Mouse (Mus musculus) kidney, adult 2 months (tissue): ENCODE data around the gene Faap20. TPM values are rescaled to one million over a fixed set of nuclear protein-coding genes. Genes with fewer than 3 reads are reported as not detected.

ENCODE experiments used
- DNase-seq: peaks from one replicate; pipeline ENCODE4 v3.0.0; 2021
- H3K27ac ChIP-seq: fragments of 200-500 bp; 2 replicates; pipeline ENCODE4 v1.5.1; 2012; ENCODE audit warnings: low read depth, low read length, control low read depth, inconsistent platforms; ENCODE audit not compliant: insufficient read depth
- H3K27me3 ChIP-seq: fragments of 200-500 bp; replicated peaks from 2 replicates; pipeline ENCODE4 v1.6.1; 2012; ENCODE audit warnings: mild to moderate bottlenecking, moderate library complexity, low read length, inconsistent platforms; ENCODE audit not compliant: control insufficient read depth, insufficient read depth
- H3K36me3 ChIP-seq: fragments of 200-500 bp; 2 replicates; pipeline ENCODE4 v1.6.1; 2012; ENCODE audit warnings: mild to moderate bottlenecking, moderate library complexity, low read length, inconsistent platforms; ENCODE audit not compliant: control insufficient read depth, insufficient read depth
- H3K4me1 ChIP-seq: fragments of 200-500 bp; 2 replicates; pipeline ENCODE4 v1.6.1; 2011; ENCODE audit warnings: low read length; ENCODE audit not compliant: control insufficient read depth, insufficient read depth
- H3K4me3 ChIP-seq: fragments of 200-500 bp; 2 replicates; pipeline ENCODE4 v1.5.1; 2011; ENCODE audit warnings: mild to moderate bottlenecking, low read depth, low read length, control low read depth; ENCODE audit not compliant: insufficient read depth
- CTCF ChIP-seq: fragments of 200-500 bp; conservative IDR thresholded peaks from 2 replicates; pipeline ENCODE4 v1.5.1; 2011; ENCODE audit warnings: low read depth, mild to moderate bottlenecking, control low read depth, low read length, moderate library complexity, mixed read lengths; ENCODE audit not compliant: insufficient read depth, insufficient read length
- POLR2A ChIP-seq: fragments of 200-500 bp; IDR thresholded peaks from one replicate; pipeline ENCODE4 v1.6.1; 2011; ENCODE audit warnings: low read depth, low read length, control low read depth
- WGBS: fragments of 180-500 bp; shearing (Covaris S2); methylation state at CpG from one replicate; pipeline ENCODE4 v1.1.7; 2018; 5-methylcytosine and 5-hydroxymethylcytosine counted together
- polyA plus RNA-seq: library from polyadenylated mRNA; depleted of rRNA; stranded (reverse); fragments of >200 nt; gene quantifications from 2 replicates; pipeline ENCODE4 v1.2.3, GENCODE M21; 2012; rRNA removed

Gene Faap20
- 68.9 and 75.5 TPM in 2 replicates for polyA plus RNA-seq

- Histone ChIP-seq H3K4me3 (peak within 1 kb of the TSS; percentile 81), H3K27me3 (no peaks in the 10 kb centered on the region), H3K36me3 (no peaks in the 10 kb centered on the region), H3K4me1 (peaks cover 20% of the 10 kb centered on the region), H3K27ac (peak within 1 kb of the TSS; percentile 97)
- DNase-seq, result peak; percentile 93
- TF ChIP-seq CTCF, result no peak
- peak; percentile 61 for TF ChIP-seq POLR2A
- WGBS, result under 1% methylated on average over 56 of the region's 58 CpGs
These were observed at the start of gene Faap20 for GRCm38 (mm10) chr4:155249648-155250351. Faap20 (plus strand) TSS chr4:155249802.

- Histone ChIP-seq H3K27me3 (no peaks in the 10 kb centered on the region), H3K4me1 (peaks cover 78% of the 10 kb centered on the region), H3K36me3 (no peaks in the 10 kb centered on the region), H3K4me3 (no peak overlapping the region), H3K27ac (0 out of 2 replicates have a peak overlapping the region, but pooled peaks have one; percentile 27)
- WGBS, result 57% methylated on average over 3 of the region's 3 CpGs
- DNase-seq, result peak; percentile 61
- TF ChIP-seq CTCF (no peak), POLR2A (no peak)
These were observed 48.7 kb upstream of the Faap20 start for GRCm38 (mm10) chr4:155200861-155201390.

GRCm38 (mm10) chr4:155201764-155202163 lies 47.8 kb upstream of the Faap20 start:
- WGBS, result 58% methylated on average over 7 of the region's 7 CpGs
- Histone ChIP-seq H3K27ac (0 out of 2 replicates have a peak overlapping the region, but pooled peaks have one; percentile 15), H3K4me1 (peaks cover 77% of the 10 kb centered on the region), H3K27me3 (no peaks in the 10 kb centered on the region), H3K36me3 (no peaks in the 10 kb centered on the region), H3K4me3 (no peak overlapping the region)
- TF ChIP-seq POLR2A (no peak), CTCF (no peak)
- DNase-seq, result no peak

- TF ChIP-seq POLR2A (no peak), CTCF (no peak)
- peaks cover 80% of the 10 kb centered on the region for H3K4me1 ChIP-seq
- peak; percentile 96 for DNase-seq
- 19% methylated on average over 6 of the region's 6 CpGs for WGBS
- no peak overlapping the region for H3K4me3 ChIP-seq
- H3K27me3 ChIP-seq, result no peaks in the 10 kb centered on the region
- H3K27ac ChIP-seq, result peak overlapping the region; percentile 61
- H3K36me3 ChIP-seq, result no peaks in the 10 kb centered on the region
These were observed 43.7 kb upstream of the Faap20 start for GRCm38 (mm10) chr4:155205919-155206318.

- WGBS, result 49% methylated on average over 8 of the region's 8 CpGs
- Histone ChIP-seq H3K36me3 (no peaks in the 10 kb centered on the region), H3K27me3 (no peaks in the 10 kb centered on the region), H3K27ac (peak overlapping the region; percentile 64), H3K4me1 (peaks cover 74% of the 10 kb centered on the region), H3K4me3 (no peak overlapping the region)
- TF ChIP-seq POLR2A (no peak), CTCF (no peak)
- DNase-seq, result no peak
These were observed 43.1 kb upstream of the Faap20 start for GRCm38 (mm10) chr4:155206498-155206897.

GRCm38 (mm10) chr4:155207841-155208240 lies 41.8 kb upstream of the Faap20 start:
- Histone ChIP-seq H3K4me1 (peaks cover 66% of the 10 kb centered on the region), H3K27ac (peak overlapping the region; percentile 64), H3K36me3 (no peaks in the 10 kb centered on the region), H3K4me3 (no peak overlapping the region), H3K27me3 (no peaks in the 10 kb centered on the region)
- peak; percentile 68 for DNase-seq
- no peak for TF ChIP-seq CTCF
- 29% methylated on average over 3 of the region's 3 CpGs for WGBS

GRCm38 (mm10) chr4:155208613-155209012 lies 41.0 kb upstream of the Faap20 start:
- Histone ChIP-seq H3K4me1 (peaks cover 65% of the 10 kb centered on the region), H3K27ac (peak overlapping the region; percentile 64; the same call in 1 of the 2 replicates), H3K36me3 (no peaks in the 10 kb centered on the region), H3K27me3 (no peaks in the 10 kb centered on the region), H3K4me3 (no peak overlapping the region)
- WGBS, result 48% methylated on average over 7 of the region's 7 CpGs
- TF ChIP-seq POLR2A (no peak), CTCF (no peak)
- no peak for DNase-seq
